Mouse (Mus musculus) liver, postnatal 0 days (tissue): Measurements from ENCODE around the gene Kdm1b. TPM values are rescaled to one million over a fixed set of nuclear protein-coding genes. Genes with fewer than 3 reads are reported as not detected.

Experiments used
- ATAC-seq: fragments of 200-750 bp; cut with Nextera tagmentation; 2 replicates; pipeline ENCODE4 v1.8.0; 2017; ENCODE audit warnings: mild to moderate bottlenecking, moderate library complexity
- DNase-seq: peaks from one replicate; pipeline ENCODE4 v3.0.0-alpha.2; 2016
- H3K27ac ChIP-seq: fragments of 300-500 bp; sonication (generic); 2 replicates; pipeline ENCODE4 v1.5.1; 2014; ENCODE audit warnings: antibody characterized with exemption, moderate library complexity, mild to moderate bottlenecking, low read depth
- H3K27me3 ChIP-seq: fragments of 300-500 bp; sonication (generic); 2 replicates; pipeline ENCODE4 v1.6.1; 2014; ENCODE audit warnings: low read length, control low read depth, mixed read lengths; ENCODE audit not compliant: insufficient read depth
- H3K36me3 ChIP-seq: fragments of 300-500 bp; sonication (generic); replicated peaks from 2 replicates; pipeline ENCODE4 v1.6.1; 2014; ENCODE audit warnings: mild to moderate bottlenecking, control low read depth, low read length, moderate library complexity, mixed read lengths; ENCODE audit not compliant: insufficient read depth
- H3K4me1 ChIP-seq: fragments of 300-500 bp; sonication (generic); 2 replicates; pipeline ENCODE4 v1.6.1; 2014; ENCODE audit warnings: antibody characterized with exemption, mild to moderate bottlenecking, control low read depth; ENCODE audit not compliant: insufficient read depth
- H3K4me2 ChIP-seq: fragments of 300-500 bp; sonication (generic); 2 replicates; pipeline ENCODE4 v1.6.1; 2014; ENCODE audit warnings: low read depth, mild to moderate bottlenecking, low read length, moderate library complexity, mixed read lengths
- H3K4me3 ChIP-seq: fragments of 300-500 bp; sonication (generic); 2 replicates; pipeline ENCODE4 v1.5.1; 2014; ENCODE audit warnings: low read depth, low read length
- H3K9ac ChIP-seq: fragments of 300-500 bp; sonication (generic); replicated peaks from 2 replicates; pipeline ENCODE4 v1.6.1; 2014; ENCODE audit warnings: mild to moderate bottlenecking, moderate library complexity
- H3K9me3 ChIP-seq: fragments of 300-500 bp; sonication (generic); 2 replicates; pipeline ENCODE4 v1.6.1; 2016; ENCODE audit warnings: mild to moderate bottlenecking, control low read depth, low read length, mixed read lengths
- CTCF ChIP-seq: sonication (generic); IDR thresholded peaks from 2 replicates; pipeline ENCODE4 v1.5.1; 2016; ENCODE audit warnings: antibody characterized with exemption, low read depth
- EP300 ChIP-seq: IDR thresholded peaks from 2 replicates; pipeline ENCODE4 v1.6.1; 2016; ENCODE audit warnings: antibody characterized with exemption, low read depth, mild to moderate bottlenecking
- WGBS: fragments of 180-500 bp; shearing (Covaris S2); extraction: QIAGEN DNeasy Blood & Tissue Kit; methylation state at CpG from one replicate; pipeline ENCODE4 v1.1.7; 2014; ENCODE audit not compliant: insufficient replicate concordance; 5-methylcytosine and 5-hydroxymethylcytosine counted together
- polyA plus RNA-seq: library from polyadenylated mRNA; unstranded; fragments of >200 nt; fragmentation: Nextera tagmentation; extraction: Ambion mirVana; gene quantifications from 2 replicates; pipeline ENCODE4 v1.2.1, GENCODE M21; 2015

Kdm1b gene
- 4.0 and 4.6 TPM in 2 replicates for polyA plus RNA-seq

GRCm38 (mm10) chr13:47043030-47043680 lies at the start of gene Kdm1b:
TSS of gene Kdm1b (plus strand) at chr13:47043499.
- ATAC-seq = peak; percentile 97
- WGBS = under 1% methylated on average over 45 of the region's 48 CpGs
- no peaks in the 10 kb centered on the region for H3K9me3 ChIP-seq

GRCm38 (mm10) chr13:46997355-46997754 lies 45.9 kb upstream of the Kdm1b start:
- Histone ChIP-seq H3K9me3 (no peaks in the 10 kb centered on the region), H3K27ac (no peak overlapping the region), H3K4me2 (no peak overlapping the region), H3K4me1 (no peaks in the 10 kb centered on the region), H3K9ac (no peak overlapping the region), H3K36me3 (no peaks in the 10 kb centered on the region), H3K4me3 (no peak overlapping the region), H3K27me3 (no peaks in the 10 kb centered on the region)
- DNase-seq (no peak), ATAC-seq (no peak)
- 49% methylated on average over 4 of the region's 4 CpGs for WGBS
- TF ChIP-seq CTCF (no peak), EP300 (no peak)

More at GRCm38 (mm10) chr13:47043030-47043680, at the start of gene Kdm1b:
- H3K36me3 ChIP-seq = no peaks in the 10 kb centered on the region
- no peaks in the 10 kb centered on the region for H3K27me3 ChIP-seq
- H3K4me3 ChIP-seq = peak within 1 kb of the TSS; percentile 91
- peaks cover 16% of the 10 kb centered on the region for H3K4me1 ChIP-seq
- peak within 1 kb of the TSS; percentile 69 for H3K27ac ChIP-seq
- TF ChIP-seq CTCF (0 out of 2 replicates have a peak, but pooled peaks have one; percentile 4), EP300 (no peak)
- peak within 1 kb of the TSS; percentile 97 for H3K4me2 ChIP-seq
- DNase-seq = peak; percentile 98
- H3K9ac ChIP-seq = peak within 1 kb of the TSS; percentile 78

GRCm38 (mm10) chr13:46999498-46999897 lies 43.8 kb upstream of the Kdm1b start:
- no peak overlapping the region for H3K4me2 ChIP-seq
- H3K9me3 ChIP-seq = no peaks in the 10 kb centered on the region
- no peaks in the 10 kb centered on the region for H3K27me3 ChIP-seq
- H3K4me1 ChIP-seq = no peaks in the 10 kb centered on the region
- TF ChIP-seq EP300 (no peak), CTCF (no peak)
- DNase-seq = no peak
- H3K27ac ChIP-seq = no peak overlapping the region
- H3K4me3 ChIP-seq = no peak overlapping the region
- 55% methylated on average over 5 of the region's 5 CpGs for WGBS
- ATAC-seq = no peak
- H3K36me3 ChIP-seq = no peaks in the 10 kb centered on the region
- no peak overlapping the region for H3K9ac ChIP-seq

GRCm38 (mm10) chr13:47001590-47001989 lies 41.7 kb upstream of the Kdm1b start:
- H3K36me3 ChIP-seq = no peaks in the 10 kb centered on the region
- no peak overlapping the region for H3K9ac ChIP-seq
- no peak for TF ChIP-seq CTCF
- no peak for TF ChIP-seq EP300
- no peak overlapping the region for H3K4me3 ChIP-seq
- no peaks in the 10 kb centered on the region for H3K9me3 ChIP-seq
- no peak for DNase-seq
- no peaks in the 10 kb centered on the region for H3K27me3 ChIP-seq
- no peaks in the 10 kb centered on the region for H3K4me1 ChIP-seq
- no peak for ATAC-seq
- H3K4me2 ChIP-seq = no peak overlapping the region
- WGBS = 73% methylated on average over 4 of the region's 4 CpGs
- no peak overlapping the region for H3K27ac ChIP-seq

GRCm38 (mm10) chr13:47013740-47014139 lies 29.6 kb upstream of the Kdm1b start:
- WGBS = 61% methylated on average over 10 of the region's 10 CpGs
- no peaks in the 10 kb centered on the region for H3K36me3 ChIP-seq
- no peak overlapping the region for H3K9ac ChIP-seq
- DNase-seq (no peak), ATAC-seq (no peak)
- H3K4me3 ChIP-seq = peak overlapping the region; percentile 60
- no peak overlapping the region for H3K27ac ChIP-seq
- peaks cover 11% of the 10 kb centered on the region for H3K4me1 ChIP-seq
- peaks cover 11% of the 10 kb centered on the region for H3K27me3 ChIP-seq
- H3K9me3 ChIP-seq = no peaks in the 10 kb centered on the region
- peak overlapping the region; percentile 95 for H3K4me2 ChIP-seq
- no peak for TF ChIP-seq EP300
- no peak for TF ChIP-seq CTCF

- peaks cover 11% of the 10 kb centered on the region for H3K27me3 ChIP-seq
- peak within 1 kb of the TSS; percentile 35; the same call in 1 of the 2 replicates for H3K9ac ChIP-seq
- no peaks in the 10 kb centered on the region for H3K36me3 ChIP-seq
- peak; percentile 75 for DNase-seq
- peak within 1 kb of the TSS; percentile 95 for H3K4me2 ChIP-seq
- 4% methylated on average over 69 of the region's 73 CpGs for WGBS
- peak; percentile 88 for ATAC-seq
- peaks cover 11% of the 10 kb centered on the region for H3K4me1 ChIP-seq
- H3K4me3 ChIP-seq = peak within 1 kb of the TSS; percentile 60
- H3K27ac ChIP-seq = no peak within 1 kb of the TSS
- no peaks in the 10 kb centered on the region for H3K9me3 ChIP-seq
- TF ChIP-seq EP300 (no peak), CTCF (peak; percentile 95)
Measured at GRCm38 (mm10) chr13:47014334-47015194, 28.7 kb upstream of the Kdm1b start, which contains the start of gene Nhlrc1. TSS of gene Nhlrc1 (minus strand) at chr13:47014850.
